Comparison of ENCODE assay signal across 30 mouse cellular contexts in the genomic region with DNA sequence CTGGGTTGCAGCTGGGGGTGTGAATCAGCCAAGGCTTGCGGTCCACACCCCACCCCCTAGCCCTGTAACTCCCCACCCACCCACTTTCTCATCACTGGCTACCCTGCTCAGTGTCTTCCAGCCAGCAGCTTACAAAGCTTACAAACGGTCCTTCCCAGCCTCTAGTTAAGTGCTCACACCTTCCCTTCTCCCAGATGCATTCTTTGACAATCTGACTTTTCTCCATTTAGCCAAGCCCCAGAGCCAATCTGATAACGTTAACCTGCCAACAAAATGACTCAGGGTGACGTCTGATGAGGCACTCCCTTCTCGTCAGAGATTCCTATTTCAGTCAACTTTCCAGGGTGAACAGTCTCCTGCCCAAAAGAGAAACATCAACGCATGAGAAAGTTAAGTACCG.
DNase-seq lines count a peak whose midpoint lies in the region; ATAC-seq and TF ChIP-seq lines count a peak whose summit lies in the region.
"Had no signal": no experiment of that assay in that cellular context is flagged by ENCODE, and none has a peak within 500 bp of the region (broad histone marks: within the 10 kb centered on the region; RNA-seq: fewer than 3 reads in every experiment).

No protein-coding gene starts in this region.

- no peak overlapping the region for H3ac ChIP-seq in myocyte (ENCODE audit: control insufficient read depth, insufficient read length)

- no peaks in the 10 kb centered on the region for H3K27me3 ChIP-seq in myocyte (ENCODE audit: control insufficient read depth, insufficient read depth, insufficient read length)
- H3K27me3 ChIP-seq in midbrain, embryonic 15.5 days (replicated peaks), result no peaks in the 10 kb centered on the region
- H3K27me3 ChIP-seq in midbrain, embryonic 13.5 days, result 0 out of 2 replicates have a peak, but pooled peaks cover 2% of the 10 kb centered on the region
- H3K27me3 ChIP-seq: hindbrain, embryonic 13.5 days; limb, embryonic 15.5 days; liver, embryonic 13.5 days; neural tube, embryonic 12.5 days had no signal

- no peaks in the 10 kb centered on the region for H3K79me2 ChIP-seq in myocyte (ENCODE audit: control insufficient read depth, insufficient read depth)

- TF ChIP-seq POLR2A in myocyte (IDR thresholded peaks at IDR 0.05; ENCODE audit: insufficient read length, low read depth), result no peak

- no peaks in the 10 kb centered on the region for H3K36me3 ChIP-seq in myocyte (ENCODE audit: control insufficient read depth, insufficient read depth)
- no peaks in the 10 kb centered on the region for H3K36me3 ChIP-seq in midbrain, embryonic 15.5 days (replicated peaks)
- H3K36me3 ChIP-seq in midbrain, embryonic 13.5 days, result no peaks in the 10 kb centered on the region
- H3K36me3 ChIP-seq: heart, embryonic 15.5 days; hindbrain, embryonic 13.5 days; limb, embryonic 10.5 days; limb, embryonic 15.5 days; liver, embryonic 13.5 days; neural tube, embryonic 12.5 days had no signal

- H3K27ac ChIP-seq in layer of hippocampus, adult 2 months, result peak overlapping the region; percentile 46; the same call in 1 of the 2 replicates
- H3K27ac ChIP-seq in midbrain, embryonic 15.5 days, result no peak overlapping the region
- H3K27ac ChIP-seq in midbrain, embryonic 13.5 days, result no peak overlapping the region
- H3K27ac ChIP-seq: heart, embryonic 15.5 days; hindbrain, embryonic 13.5 days; kidney, postnatal 0 days; limb, embryonic 10.5 days; limb, embryonic 15.5 days; liver, embryonic 13.5 days; neural tube, embryonic 12.5 days had no signal

- no peak for ATAC-seq in midbrain, embryonic 15.5 days (replicated peaks)
- no peak for ATAC-seq in midbrain, embryonic 13.5 days
- ATAC-seq: forebrain, embryonic 14.5 days; intestine, embryonic 16.5 days; midbrain, embryonic 16.5 days had no signal

- no peak overlapping the region for H3K9ac ChIP-seq in midbrain, embryonic 15.5 days
- H3K9ac ChIP-seq in midbrain, embryonic 13.5 days (replicated peaks), result no peak overlapping the region
- H3K9ac ChIP-seq: heart, embryonic 15.5 days; hindbrain, embryonic 13.5 days; limb, embryonic 15.5 days; liver, embryonic 13.5 days; neural tube, embryonic 12.5 days had no signal

- no peaks in the 10 kb centered on the region for H3K9me3 ChIP-seq in midbrain, embryonic 15.5 days
- H3K9me3 ChIP-seq in midbrain, embryonic 13.5 days, result no peaks in the 10 kb centered on the region
- H3K9me3 ChIP-seq: heart, embryonic 15.5 days; hindbrain, embryonic 13.5 days; limb, embryonic 10.5 days; limb, embryonic 15.5 days; liver, embryonic 13.5 days; neural tube, embryonic 12.5 days had no signal

- H3K4me3 ChIP-seq in layer of hippocampus, adult 2 months, result no peak overlapping the region
- no peak overlapping the region for H3K4me3 ChIP-seq in myocyte
- no peak overlapping the region for H3K4me3 ChIP-seq in midbrain, embryonic 15.5 days
- no peak overlapping the region for H3K4me3 ChIP-seq in midbrain, embryonic 13.5 days (replicated peaks)
- H3K4me3 ChIP-seq: gastrocnemius, adult 2 months; heart, embryonic 15.5 days; hindbrain, embryonic 13.5 days; limb, embryonic 10.5 days; limb, embryonic 15.5 days; liver, embryonic 13.5 days; neural tube, embryonic 12.5 days had no signal

- WGBS in midbrain, embryonic 15.5 days, result 83% methylated on average over 7 of the region's 7 CpGs
- 87% methylated on average over 7 of the region's 7 CpGs for WGBS in midbrain, embryonic 13.5 days

- no peaks in the 10 kb centered on the region for H3K4me1 ChIP-seq in midbrain, embryonic 15.5 days
- no peaks in the 10 kb centered on the region for H3K4me1 ChIP-seq in midbrain, embryonic 13.5 days (replicated peaks)
- H3K4me1 ChIP-seq: heart, embryonic 15.5 days; hindbrain, embryonic 13.5 days; liver, embryonic 13.5 days; neural tube, embryonic 12.5 days had no signal

- DNase-seq in layer of hippocampus, adult 2 months (ENCODE audit: low spot score in 2 of 2), result no peak
- no peak for DNase-seq in layer of hippocampus, postnatal 10 days (ENCODE audit: low spot score in 2 of 2)
- DNase-seq in 3134 (ENCODE audit: extremely low read depth, insufficient read length, low spot score) (peak; percentile 83), NIH3T3 (ENCODE audit: low read depth) (peak; percentile 94)
- DNase-seq: adrenal gland, adult 8-10 months; cerebellum, adult 2 months; cerebellum, postnatal 14 days; gastrocnemius, adult 2 months; heart, postnatal 36 days; kidney, adult 8-10 months; kidney, postnatal 4 days; liver, embryonic 13.5 days; lung, adult 18-20 months; lung, postnatal 10 days; right cerebral cortex, adult 18-20 months; right cerebral cortex, postnatal 4 days; thymus, adult 2 months; thymus, postnatal 36 days had no signal

- no peak for TF ChIP-seq CTCF in layer of hippocampus, adult 2 months (conservative IDR thresholded peaks at IDR 0.05)

- H3K4me2 ChIP-seq in myocyte (ENCODE audit: low read depth), result peak overlapping the region; percentile 18
- no peak overlapping the region for H3K4me2 ChIP-seq in midbrain, embryonic 15.5 days
- H3K4me2 ChIP-seq in midbrain, embryonic 13.5 days (replicated peaks), result no peak overlapping the region
- H3K4me2 ChIP-seq: heart, embryonic 15.5 days; hindbrain, embryonic 13.5 days; limb, embryonic 15.5 days; liver, embryonic 13.5 days; neural tube, embryonic 12.5 days had no signal

TF ChIP-seq in myocyte, 11 proteins besides CTCF, POLR2A, EP300 and RAD21:
- TF ChIP-seq POLR2AphosphoS2 (IDR thresholded peaks at IDR 0.05; ENCODE audit: insufficient read length, low read depth) (no peak), SRF (IDR thresholded peaks at IDR 0.05; ENCODE audit: control insufficient read depth, insufficient read length, low read depth) (no peak), E2F4 (IDR thresholded peaks at IDR 0.05; ENCODE audit: insufficient read depth) (no peak), MAX (IDR thresholded peaks at IDR 0.05; ENCODE audit: low read depth) (no peak), USF1 (IDR thresholded peaks at IDR 0.05; ENCODE audit: low read depth) (no peak), TCF3 (IDR thresholded peaks at IDR 0.05; ENCODE audit: insufficient read length, low read depth) (no peak), MYOD1 (IDR thresholded peaks at IDR 0.05; ENCODE audit: control insufficient read depth in 1 of 3, insufficient read length in 2 of 3, low read depth in 2 of 3) (no peak), MYOG (IDR thresholded peaks at IDR 0.05; ENCODE audit: control insufficient read depth in 1 of 3, insufficient read depth in 1 of 3, insufficient read length in 2 of 3, low read depth in 2 of 3) (no peak), CEBPB (IDR thresholded peaks at IDR 0.05; ENCODE audit: insufficient read depth, poor library complexity, severe bottlenecking) (no peak), REST (IDR thresholded peaks at IDR 0.05; ENCODE audit: insufficient read depth, insufficient read length) (no peak), TCF12 (IDR thresholded peaks at IDR 0.05; ENCODE audit: insufficient read depth, poor library complexity, severe bottlenecking) (no peak)
TF ChIP-seq in myocyte: peak in this region for 0.

Comparison
In these comparisons a context has a peak if more than half of its experiments do, and no peak if none do; other contexts are left out.
1. DNase-seq: peak in 3134 (single experiment) and NIH3T3 (single experiment); none in layer of hippocampus, adult 2 months (0 of 2) and layer of hippocampus, postnatal 10 days (0 of 2).